Mouse (Mus musculus) A20 (cell line): Measurements from ENCODE around the gene Gsta4.

ENCODE experiments used
- DNase-seq: peaks from one replicate; pipeline ENCODE4 v3.0.0-alpha.2; 2011; ENCODE audit warnings: low read depth, low spot score

Gene Gsta4

GRCm38 (mm10) chr9:78178197-78178596 is 4.4 kb upstream of the Gsta4 start:
- DNase-seq: no peak

- no peak for DNase-seq
Observed at GRCm38 (mm10) chr9:78179071-78179470, 3.5 kb upstream of the Gsta4 start.

- DNase-seq: no peak
Observed at GRCm38 (mm10) chr9:78185686-78186085, 3.1 kb downstream of the Gsta4 start.

- no peak for DNase-seq
Observed at GRCm38 (mm10) chr9:78188910-78189309, 6.3 kb downstream of the Gsta4 start.

- DNase-seq: peak; percentile 15
Observed at GRCm38 (mm10) chr9:78190651-78191634, 8.4 kb downstream of the Gsta4 start.

- DNase-seq: peak; percentile 89
Observed at GRCm38 (mm10) chr9:78191736-78192135, 9.2 kb downstream of the Gsta4 start.

GRCm38 (mm10) chr9:78193902-78194597 is 11.5 kb downstream of the Gsta4 start:
- DNase-seq: peak; percentile 76

GRCm38 (mm10) chr9:78195034-78195433 is 12.5 kb downstream of the Gsta4 start:
- no peak for DNase-seq

GRCm38 (mm10) chr9:78197801-78198200 is 15.2 kb downstream of the Gsta4 start:
- no peak for DNase-seq

GRCm38 (mm10) chr9:78204194-78204593 is 21.6 kb downstream of the Gsta4 start:
- DNase-seq: no peak

GRCm38 (mm10) chr9:78208956-78209355 is 26.4 kb downstream of the Gsta4 start:
- no peak for DNase-seq

- no peak for DNase-seq
Observed at GRCm38 (mm10) chr9:78210079-78210478, 27.5 kb downstream of the Gsta4 start.

- no peak for DNase-seq
Observed at GRCm38 (mm10) chr9:78210821-78211220, 28.2 kb downstream of the Gsta4 start.

- no peak for DNase-seq
Observed at GRCm38 (mm10) chr9:78211521-78211920, 28.9 kb downstream of the Gsta4 start.

GRCm38 (mm10) chr9:78212341-78213049 is 29.9 kb downstream of the Gsta4 start:
- DNase-seq: no peak

GRCm38 (mm10) chr9:78217074-78217473 is 34.5 kb downstream of the Gsta4 start:
- no peak for DNase-seq

GRCm38 (mm10) chr9:78222616-78223015 is 40.0 kb downstream of the Gsta4 start:
- DNase-seq: no peak

GRCm38 (mm10) chr9:78223221-78223902 is 40.8 kb downstream of the Gsta4 start:
- DNase-seq: no peak

GRCm38 (mm10) chr9:78224418-78224817 is 41.8 kb downstream of the Gsta4 start:
- DNase-seq: no peak

- DNase-seq: no peak
Observed at GRCm38 (mm10) chr9:78225304-78225703, 42.7 kb downstream of the Gsta4 start.

GRCm38 (mm10) chr9:78228122-78228521 is 45.5 kb downstream of the Gsta4 start:
- peak; percentile 64 for DNase-seq
